Mouse (Mus musculus): ENCODE results near the gene Tcf7.

DNA sequence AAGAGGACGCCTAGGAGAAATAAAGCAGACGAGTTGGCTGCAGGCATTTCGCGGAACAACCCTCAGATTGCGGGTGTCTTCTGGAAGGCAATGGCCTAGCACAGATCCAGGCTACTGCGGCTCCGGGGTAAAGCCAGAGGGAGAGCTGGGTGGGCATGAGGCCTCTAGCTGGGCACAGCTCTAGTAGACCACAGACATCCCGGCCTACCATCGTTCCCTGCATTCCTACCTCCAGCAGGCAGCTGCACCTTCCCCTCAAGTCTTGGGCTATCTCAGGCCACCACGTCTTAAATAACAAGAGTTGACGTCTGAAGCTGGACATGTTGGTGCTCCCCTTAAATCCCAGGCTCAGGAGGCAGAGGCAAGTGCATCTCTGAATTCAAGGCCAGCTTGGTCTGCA lies 20.5 kb downstream of the Tcf7 start:
- TF ChIP-seq FLI1 (IDR thresholded peaks at IDR 0.05; ENCODE audit: low read length) (no peak), GATA1 (IDR thresholded peaks at IDR 0.05; ENCODE audit: borderline replicate concordance, low read length) (no peak)

Data from megakaryocyte, embryonic 14.5 days (primary cell).